Mouse (Mus musculus) megakaryocyte, adult 5-6 weeks (primary cell): Measurements from ENCODE around the gene Lrmp. TPM values are rescaled to one million over a fixed set of nuclear protein-coding genes. Genes with fewer than 3 reads are reported as not detected.

Experiments
- ATAC-seq: 2 replicates; pipeline ENCODE4 v1.8.0; 2016; ENCODE audit warnings: mild to moderate bottlenecking, inconsistent platforms; ENCODE audit not compliant: poor library complexity, severe bottlenecking
- total RNA-seq, 2 experiments: library from RNA; stranded (forward) in 1 of 2; stranded (reverse) in 1 of 2; fragments of 153-499, 151-499 nt in 1 of 2; fragments of 221-1000, 200-1000 nt in 1 of 2; gene quantifications; 2 replicates each; pipeline versions ENCODE4 v1.2.3 to v1.2.4; 2015 to 2017

Gene Lrmp
- total RNA-seq, 2 experiments from 2014 or later = 44.5 to 92.7 TPM

- ATAC-seq = peak; percentile 75
These were observed 14.5 kb upstream of the Lrmp start for GRCm38 (mm10) chr6:145100923-145101322.

DNA sequence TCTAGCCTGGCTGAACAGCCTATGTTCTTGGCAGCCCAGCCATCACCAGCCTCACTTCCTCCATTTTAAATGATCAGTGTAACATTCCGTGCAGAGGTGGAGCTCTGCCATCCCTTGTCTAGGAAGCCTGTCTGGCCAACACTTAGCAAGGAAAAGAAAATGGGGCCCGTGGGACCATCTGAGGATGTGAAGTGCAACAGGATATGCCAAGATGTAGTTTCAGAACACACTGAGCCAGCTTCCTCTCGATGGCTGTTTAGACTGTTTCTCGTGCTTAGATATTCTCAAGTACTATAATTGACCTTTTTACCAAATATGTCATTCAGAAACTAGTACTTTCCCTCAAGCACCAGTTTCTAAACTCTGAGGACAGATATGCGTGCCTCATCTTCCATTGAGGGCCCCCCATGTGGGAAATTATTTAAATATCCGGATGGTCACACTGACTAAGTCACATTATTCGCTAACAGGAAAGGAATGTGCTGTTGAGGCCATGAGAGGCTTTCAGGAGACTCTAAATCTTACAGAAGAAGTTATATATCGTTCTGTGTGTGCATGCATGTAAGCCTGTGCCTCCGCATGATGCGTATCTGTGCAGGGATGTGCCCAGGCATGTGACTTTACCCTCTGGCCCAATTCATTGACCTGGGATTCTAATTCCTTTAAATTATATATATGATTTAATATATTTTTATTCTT, 11.1 kb upstream of the Lrmp start:
- ATAC-seq = no peak

- no peak for ATAC-seq
These were observed 10.0 kb upstream of the Lrmp start for GRCm38 (mm10) chr6:145105439-145105838.

GRCm38 (mm10) chr6:145106163-145106842, 9.2 kb upstream of the Lrmp start:
- 0 out of 2 replicates have a peak, but pooled peaks have one; percentile 9 for ATAC-seq

DNA sequence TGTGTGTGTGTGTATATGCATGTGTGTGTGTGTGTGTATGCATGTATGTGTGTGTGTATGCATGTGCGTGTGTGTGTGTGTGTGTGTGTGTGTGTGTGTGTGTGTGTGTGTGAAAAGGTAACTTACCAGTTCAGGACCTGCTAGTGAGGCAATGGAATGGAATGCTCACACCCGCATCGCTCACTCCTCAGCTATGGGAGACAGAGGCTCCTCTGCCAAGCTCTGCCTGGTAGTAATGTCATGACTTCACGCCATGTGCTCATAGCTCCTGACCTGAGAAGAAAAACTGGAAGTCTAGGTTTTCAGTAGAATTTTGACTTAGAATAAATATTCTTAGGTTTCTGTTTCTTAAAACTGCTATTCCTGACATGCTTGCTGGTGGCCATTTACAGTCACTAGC, 4.7 kb upstream of the Lrmp start:
- ATAC-seq = no peak

- ATAC-seq = no peak
These were observed 2.6 kb upstream of the Lrmp start for GRCm38 (mm10) chr6:145112865-145113264.

- no peak for ATAC-seq
These were observed 892 bp upstream of the Lrmp start for GRCm38 (mm10) chr6:145114561-145114960.

- peak; percentile 36 for ATAC-seq
These were observed 732 bp downstream of the Lrmp start for GRCm38 (mm10) chr6:145116098-145116672.

DNA sequence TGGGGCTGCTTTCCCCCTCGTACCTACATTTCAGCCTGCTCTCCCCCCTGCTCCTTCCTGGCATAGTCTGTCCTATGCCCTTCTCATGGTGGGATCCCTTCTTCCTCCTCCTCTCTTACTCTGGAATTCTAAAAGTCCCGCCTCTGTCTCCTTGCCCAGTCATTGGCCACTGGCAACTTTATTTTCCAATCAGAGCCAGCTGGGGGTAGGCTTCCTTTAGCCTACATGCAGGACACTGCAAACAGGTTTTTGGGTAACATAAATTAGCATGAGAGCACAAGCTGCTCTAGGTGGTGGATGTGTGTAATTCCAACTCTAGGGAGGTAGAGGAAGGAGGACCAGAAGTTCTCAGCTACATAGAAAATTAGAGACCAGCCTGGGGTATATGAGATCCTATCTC, 4.6 kb downstream of the Lrmp start:
- ATAC-seq = no peak

GRCm38 (mm10) chr6:145120787-145121589, 5.5 kb downstream of the Lrmp start:
- ATAC-seq = peak; percentile 41

DNA sequence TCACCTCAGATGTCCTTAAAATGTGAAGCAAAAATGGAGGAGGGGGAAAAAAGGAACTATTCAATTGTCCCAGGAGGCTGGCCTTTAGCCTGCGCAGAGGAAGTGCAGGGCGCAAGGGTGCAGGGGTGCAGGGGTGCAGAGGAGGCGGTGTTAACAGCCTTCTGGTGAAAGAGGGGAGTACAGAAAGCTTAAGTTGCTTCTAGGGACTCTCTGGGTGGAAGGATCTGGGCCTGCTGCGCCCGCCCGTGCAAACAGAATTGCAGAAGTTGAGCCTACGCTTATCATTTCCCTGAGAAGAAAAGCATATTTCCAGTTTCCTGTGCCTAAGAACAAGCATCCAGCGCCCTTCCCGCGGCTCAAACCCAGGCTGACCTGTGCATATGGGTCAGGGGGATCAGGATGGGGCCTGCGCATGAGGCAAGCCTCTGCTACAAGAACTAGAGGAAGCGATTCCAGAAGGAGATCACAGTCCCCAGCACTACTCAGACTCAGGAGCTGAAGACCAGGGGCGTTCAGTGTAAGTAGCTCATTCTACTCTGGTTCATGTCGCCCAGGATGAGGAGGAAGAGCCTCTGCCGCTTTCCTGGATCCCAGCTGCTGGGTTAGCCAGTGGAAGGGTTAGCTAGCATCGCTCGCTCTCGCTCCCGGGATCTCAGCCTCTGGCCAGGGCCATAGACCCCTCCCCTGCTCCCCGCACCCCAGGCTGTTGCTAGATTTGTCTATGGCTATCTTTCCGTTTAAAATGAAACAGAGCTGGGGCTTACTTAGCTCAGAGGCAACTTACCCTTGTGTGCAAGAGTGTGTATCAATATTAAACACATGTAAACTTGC, 6.4 kb downstream of the Lrmp start:
- peak; percentile 77 for ATAC-seq

DNA sequence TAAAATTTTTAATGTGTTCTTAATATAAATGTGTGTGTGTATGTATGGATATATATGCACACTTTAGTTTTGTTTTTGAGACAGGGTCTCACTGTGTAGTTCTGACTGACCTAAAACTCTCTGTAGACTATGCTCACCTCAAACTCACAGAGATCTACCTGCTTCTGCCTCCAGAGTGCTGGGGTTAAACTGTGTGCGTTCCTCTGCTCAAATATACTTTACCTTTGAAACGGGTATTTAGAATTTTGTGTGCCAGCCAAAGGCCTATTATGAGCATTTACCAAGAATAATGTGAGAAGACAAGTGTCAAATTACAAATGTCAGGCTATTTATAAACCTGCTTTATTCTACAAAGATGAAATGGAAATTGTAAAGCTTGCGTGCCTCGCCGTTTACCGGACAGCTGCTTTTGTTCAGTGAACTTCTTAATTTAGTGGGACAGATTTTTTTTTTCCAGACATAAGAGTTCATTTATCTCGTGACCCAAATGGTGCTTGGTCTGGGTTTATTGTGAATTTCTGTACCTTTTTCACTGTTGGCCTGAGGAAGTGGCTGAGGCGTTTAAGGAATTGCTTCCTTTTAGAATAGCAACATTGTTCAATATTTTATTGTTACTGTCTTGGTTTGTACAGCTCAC, 7.1 kb downstream of the Lrmp start:
- no peak for ATAC-seq

DNA sequence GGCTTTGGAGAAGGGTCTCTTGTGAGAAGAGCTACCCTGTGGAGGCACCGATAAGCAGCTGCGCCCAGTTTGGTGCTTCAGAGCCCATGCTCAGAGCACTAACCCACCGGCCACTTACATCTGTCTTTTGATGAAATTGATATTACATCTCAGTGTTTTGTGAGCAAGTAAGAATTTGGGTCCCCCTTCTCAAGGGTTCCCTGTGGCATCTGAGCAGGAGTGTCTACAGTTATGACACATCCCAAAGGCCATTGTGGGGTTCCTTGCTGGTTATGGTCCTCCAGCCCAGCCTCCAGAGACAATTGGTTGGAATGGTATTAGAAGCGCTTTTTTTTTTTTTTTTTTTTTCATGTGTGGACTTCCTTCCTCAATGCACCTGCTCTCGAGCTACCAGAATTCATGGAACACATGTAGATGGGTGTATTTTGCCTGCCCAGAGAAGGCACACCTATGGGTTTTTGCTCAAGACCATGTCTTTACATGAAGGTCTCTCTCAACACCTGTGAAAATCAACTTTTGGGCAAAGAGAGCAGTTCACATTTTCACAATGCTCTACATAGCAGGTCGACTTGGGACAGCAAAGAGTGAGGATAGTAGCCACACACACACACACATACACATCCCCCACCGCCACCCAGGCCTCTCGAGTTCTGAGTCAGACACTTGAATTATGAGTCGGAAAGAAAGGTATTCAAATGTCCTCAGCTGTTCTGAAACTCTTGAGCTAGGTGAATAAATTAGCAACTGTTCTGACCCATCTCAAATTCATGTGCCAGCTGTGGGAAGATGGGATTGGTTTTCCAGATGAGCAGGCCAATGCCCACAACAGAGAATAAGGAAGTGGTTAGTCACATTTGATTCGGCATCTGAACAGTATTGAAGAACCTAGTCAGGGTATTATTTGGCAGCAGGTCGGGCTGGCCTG, 7.9 kb downstream of the Lrmp start:
- ATAC-seq = peak; percentile 16

GRCm38 (mm10) chr6:145124621-145125020, 9.2 kb downstream of the Lrmp start:
- no peak for ATAC-seq

- ATAC-seq = no peak
These were observed 10.2 kb downstream of the Lrmp start for GRCm38 (mm10) chr6:145125591-145126113.

GRCm38 (mm10) chr6:145127652-145128051, 12.2 kb downstream of the Lrmp start:
- ATAC-seq = no peak

GRCm38 (mm10) chr6:145129563-145129962, 14.1 kb downstream of the Lrmp start:
- peak; percentile 47; the same call in 1 of the 2 replicates for ATAC-seq

- ATAC-seq = no peak
These were observed 16.5 kb downstream of the Lrmp start for GRCm38 (mm10) chr6:145131991-145132390.
